Mouse (Mus musculus): ENCODE results near the gene Tvp23b.
A peak's percentile ranks its signal among the peaks of the same experiment; 100 is the strongest.

Tvp23b gene

DNA sequence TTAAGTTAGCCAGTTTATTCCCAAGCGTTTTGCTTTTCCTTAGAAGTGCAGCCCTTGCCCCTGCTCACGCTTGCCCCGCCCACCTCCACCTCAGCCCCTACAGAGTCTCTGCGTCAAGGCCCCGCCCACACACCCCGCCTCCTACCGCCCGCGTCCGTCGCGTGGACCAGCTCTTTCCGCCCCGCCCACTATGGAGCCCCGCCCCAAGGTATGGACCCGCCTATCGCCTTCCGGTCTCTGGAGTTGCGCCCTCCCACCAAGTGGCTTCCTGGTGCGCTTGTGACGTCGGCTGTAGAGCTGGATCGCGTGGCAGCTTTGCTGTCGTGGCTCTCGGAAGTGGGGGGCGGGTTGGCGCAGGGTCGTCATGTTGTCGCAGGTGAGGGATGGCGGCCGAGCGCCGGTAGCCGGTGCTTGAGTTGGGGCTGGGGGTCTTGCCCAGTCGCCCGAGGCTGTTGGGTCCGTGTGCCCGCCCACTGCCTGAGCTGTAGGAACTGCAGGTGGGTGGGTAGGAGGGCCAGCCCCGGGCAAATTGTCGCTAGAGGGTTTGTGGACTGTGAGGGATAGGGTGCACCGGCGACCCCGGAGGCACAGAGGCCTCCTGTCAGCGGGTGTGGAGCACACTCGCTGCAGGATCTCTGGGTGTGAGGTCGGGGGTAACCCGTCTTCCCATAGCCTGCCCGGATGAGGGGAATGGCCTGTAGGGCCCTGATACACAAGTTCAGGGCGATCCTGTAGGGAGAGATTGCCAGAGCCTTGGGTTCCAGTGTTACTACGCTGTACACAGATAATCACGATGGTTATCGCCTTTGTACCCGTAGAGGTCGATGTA lies at the start of gene Tvp23b:
Gene Tvp23b (plus strand): TSS at position 236 of the 829 bp plus-strand sequence.
- peak; percentile 97 for DNase-seq (ENCODE audit: low spot score)

DNA sequence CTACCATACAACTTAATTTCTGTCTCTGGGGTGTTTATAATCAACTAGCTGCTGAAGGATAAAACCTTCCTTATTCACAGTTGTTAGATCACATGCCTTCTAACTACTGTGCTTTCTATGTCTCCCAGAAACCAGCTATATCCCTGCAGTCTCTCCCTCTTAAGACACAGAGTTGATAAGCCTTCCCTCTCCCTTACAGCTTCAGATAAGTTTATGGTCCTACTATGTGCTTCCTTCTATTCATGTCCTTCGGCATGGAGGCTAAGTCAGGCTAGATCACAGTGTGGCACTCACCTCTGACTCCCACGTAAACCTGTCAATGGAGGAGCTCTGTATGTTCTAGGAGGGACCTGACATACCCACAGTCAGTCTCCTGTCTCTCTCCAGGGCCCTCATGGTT lies 48.9 kb upstream of the Tvp23b start:
- DNase-seq (ENCODE audit: low spot score) = no peak

DNA sequence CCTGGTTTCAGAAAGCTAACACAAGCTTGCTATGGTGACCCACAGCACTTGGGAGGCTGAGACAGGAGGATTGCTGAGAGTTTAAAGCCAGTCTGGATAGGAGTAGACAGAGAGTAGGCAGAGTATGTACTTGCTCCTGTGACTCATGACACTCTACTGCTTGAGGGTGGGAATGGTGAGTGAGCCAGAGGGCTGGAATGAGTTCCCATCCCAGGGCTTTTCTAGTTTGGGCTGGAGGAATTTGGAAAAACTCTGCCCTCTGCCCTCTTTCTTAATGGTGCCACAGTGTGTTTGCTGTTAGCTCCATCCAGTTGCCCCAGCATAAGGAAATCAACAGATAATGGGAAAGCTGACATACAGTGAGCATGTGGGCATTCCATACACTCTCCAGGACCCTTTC lies 47.3 kb upstream of the Tvp23b start:
- no peak for DNase-seq (ENCODE audit: low spot score)

DNA sequence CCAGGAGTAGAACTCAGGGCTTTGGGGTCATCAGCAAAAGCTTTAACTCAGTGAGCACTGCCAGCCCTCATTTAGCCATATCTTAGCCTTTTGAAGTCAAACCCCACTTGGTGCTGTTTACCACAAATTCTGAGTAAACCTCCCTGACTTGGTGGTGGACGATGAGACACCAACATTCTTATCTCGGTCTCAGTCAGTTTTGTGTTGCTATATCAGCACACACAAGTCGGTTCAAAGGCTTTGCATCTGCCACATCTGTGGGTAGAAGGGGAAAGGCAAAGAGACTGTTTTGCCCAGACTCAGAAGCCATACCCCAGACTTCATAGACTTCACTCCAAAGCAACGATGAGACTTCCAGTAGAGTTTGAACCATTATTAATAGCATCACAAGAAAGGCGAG lies 34.7 kb upstream of the Tvp23b start:
- no peak for DNase-seq (ENCODE audit: low spot score)

DNA sequence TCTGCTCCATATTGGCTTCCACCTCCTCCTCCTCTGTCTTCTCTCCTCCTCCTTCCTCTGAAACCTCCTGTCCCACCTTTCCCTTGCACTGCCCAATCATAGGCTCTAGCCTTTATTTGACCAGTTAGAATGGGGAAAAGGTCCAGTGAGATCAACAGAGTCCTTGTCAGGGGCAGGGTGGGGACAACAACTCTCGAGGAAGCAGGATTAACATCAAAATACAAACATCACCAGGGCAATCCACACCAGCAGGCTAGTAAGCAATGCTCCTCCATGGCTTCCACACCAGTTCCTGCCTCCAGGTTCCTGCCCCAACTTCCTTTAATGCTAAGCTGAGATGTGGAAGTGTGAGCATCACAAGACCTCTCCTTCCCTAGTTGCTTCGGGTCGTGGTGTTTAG lies 33.5 kb upstream of the Tvp23b start:
- DNase-seq (ENCODE audit: low spot score) = no peak

DNA sequence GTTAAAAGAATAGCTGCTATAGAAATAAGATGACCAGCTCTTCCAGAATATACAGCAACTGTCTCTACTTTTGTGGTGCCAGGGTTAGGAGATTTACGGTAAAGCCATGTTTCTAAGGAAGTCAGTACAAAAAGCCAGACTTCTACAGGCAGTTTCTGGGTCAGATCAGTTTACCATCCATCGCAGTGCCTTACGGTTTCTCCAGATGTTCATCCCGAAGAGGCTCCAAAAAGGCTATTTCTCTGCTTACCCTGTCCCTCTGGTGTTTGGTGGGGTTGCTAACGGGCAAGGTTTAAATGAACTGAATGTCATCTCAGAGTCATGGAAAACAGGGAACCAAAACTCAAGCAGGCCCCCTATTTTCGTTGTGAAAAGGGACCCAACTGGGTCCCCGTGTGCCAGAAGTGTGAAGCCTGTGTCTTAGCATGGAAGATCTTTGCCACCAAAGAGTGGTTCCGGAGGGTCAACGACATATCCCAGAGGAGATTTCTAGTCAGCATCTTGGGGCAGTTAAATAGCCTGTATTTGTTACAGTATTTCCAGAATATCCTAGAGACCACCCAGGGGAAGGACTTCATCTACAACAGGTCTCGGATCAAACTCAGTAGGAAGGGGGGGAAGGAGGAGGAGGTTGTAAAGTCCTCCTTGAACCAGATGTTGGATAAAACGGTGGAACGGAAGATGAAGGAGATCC lies 32.1 kb upstream of the Tvp23b start, which contains the start of gene Fbxw10:
Gene Fbxw10 (plus strand): TSS at position 109 of the 694 bp plus-strand sequence.
- peak; percentile 28 for DNase-seq (ENCODE audit: low spot score)

DNA sequence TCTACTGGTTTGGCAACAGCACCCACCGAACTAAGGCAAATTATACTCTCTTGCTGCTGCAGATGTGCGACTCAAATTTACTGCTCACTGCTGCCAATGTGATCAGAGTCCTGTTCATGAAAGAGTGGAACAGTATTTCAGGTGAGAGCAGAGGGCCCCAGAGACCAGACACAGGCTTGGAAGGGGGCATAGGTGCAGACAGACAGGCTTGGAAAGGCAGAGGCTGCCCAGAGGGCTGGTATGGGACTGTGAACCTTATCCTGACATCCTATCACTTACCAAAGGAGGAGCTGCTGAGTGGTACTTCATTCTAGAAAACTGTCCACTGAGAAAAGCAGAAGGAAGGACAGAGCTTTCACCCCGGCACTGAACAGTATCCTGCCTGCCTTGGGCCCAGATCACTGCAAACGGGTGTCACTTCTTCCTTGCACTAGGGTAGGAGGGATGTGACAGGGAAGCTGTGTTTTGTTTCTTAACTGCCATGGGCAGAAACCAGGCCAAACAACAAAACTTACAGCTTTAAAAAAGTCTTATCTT lies 31.5 kb upstream of the Tvp23b start:
- DNase-seq (ENCODE audit: low spot score) = no peak

DNA sequence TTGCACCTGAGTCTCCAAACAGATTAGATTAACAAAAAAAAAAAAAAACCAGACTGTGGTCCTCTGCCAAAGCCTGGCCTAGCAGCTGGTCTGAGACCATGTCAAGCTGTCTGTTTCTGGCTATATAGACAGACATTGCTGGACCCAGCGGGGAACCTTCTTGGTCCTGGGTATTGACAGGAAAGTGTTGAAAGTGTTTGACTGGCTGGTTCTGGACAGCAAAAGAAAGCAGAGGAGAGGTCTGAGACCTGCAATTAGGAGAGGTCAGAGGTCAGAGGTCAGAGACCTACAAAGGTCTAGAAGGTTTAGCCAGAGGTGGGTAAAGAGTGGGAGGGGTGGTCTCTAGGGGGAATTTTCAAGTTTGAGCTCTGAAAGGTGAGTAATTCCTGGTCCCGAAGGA lies 31.0 kb upstream of the Tvp23b start:
- DNase-seq (ENCODE audit: low spot score) = no peak

DNA sequence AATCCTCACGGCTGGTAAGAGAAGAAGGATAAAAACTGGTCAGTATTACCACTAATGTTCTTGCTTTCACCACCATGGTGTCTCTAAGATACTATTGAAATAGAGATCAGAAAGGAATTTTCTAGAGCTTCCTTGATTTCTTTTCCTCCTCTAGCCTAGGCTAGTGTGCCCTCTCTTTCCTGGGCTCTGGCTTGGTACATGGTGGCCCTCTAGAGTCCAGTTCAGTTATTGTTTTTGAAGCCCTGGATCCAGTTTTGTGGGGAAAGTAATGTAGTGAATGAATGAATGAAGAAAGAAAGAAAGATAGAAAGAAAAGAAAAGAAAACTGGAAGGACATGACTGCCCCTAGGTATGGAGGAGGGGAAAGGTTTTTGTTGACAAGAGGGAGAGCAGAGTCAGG lies 28.1 kb upstream of the Tvp23b start:
- peak; percentile 35 for DNase-seq (ENCODE audit: low spot score)

DNA sequence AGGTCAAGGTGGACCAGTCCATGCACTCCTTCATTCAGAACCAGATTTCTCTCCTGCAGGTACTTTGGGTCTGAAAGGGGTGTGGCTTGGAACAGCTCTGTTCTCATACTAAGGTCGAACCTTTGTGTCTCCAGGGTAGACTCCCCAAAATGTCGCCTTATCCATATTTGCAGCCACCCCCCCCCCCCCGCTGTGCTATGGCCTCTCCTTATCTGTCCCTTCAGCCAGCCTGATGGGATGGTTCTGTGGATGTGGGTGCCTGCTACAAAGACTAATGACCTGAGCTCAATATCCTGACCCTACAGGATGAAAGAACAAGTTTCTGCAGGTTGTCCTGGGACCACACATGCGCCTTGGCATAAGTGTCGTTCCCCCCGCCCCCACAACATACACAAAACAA lies 25.9 kb upstream of the Tvp23b start:
- no peak for DNase-seq (ENCODE audit: low spot score)

DNA sequence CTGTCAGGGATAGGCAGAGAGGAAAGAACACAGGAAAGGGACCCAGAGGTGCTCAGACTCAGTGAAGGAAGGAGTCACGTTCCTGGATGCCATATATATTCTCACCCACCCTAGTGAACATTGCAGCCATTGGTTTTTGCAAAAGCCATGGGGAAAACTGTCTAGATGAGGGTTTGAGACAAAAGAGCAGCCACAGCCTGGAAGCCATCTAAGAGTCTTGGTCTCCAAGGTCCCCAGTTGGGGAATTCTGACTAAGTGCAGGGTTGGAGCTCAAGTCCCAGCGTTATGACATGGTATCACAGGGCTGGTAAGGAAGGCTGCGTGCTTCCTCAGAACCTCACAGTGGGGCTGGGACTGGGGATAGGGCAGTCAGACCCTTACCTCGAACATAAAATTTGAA lies 13.7 kb upstream of the Tvp23b start:
- DNase-seq (ENCODE audit: low spot score) = no peak

DNA sequence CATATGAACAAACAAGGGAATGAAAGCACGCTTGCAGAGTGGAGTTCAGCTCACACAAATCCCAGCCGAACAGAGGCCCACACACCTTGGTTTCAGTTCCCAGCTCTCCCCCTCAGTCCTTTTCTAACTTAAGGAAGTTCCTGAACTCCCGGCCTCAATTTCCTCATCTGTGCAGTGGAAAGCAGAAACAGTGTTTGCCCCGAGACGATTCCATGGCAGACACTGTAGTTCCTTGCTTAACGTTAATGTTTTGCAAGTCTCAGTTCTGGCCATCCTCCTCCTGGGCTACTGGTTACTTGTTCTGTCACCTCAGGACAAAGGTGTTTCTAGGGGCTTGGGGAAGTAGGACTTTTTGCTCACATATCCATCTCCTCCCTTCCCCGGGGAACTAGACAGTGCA lies 12.6 kb upstream of the Tvp23b start:
- DNase-seq (ENCODE audit: low spot score) = no peak

DNA sequence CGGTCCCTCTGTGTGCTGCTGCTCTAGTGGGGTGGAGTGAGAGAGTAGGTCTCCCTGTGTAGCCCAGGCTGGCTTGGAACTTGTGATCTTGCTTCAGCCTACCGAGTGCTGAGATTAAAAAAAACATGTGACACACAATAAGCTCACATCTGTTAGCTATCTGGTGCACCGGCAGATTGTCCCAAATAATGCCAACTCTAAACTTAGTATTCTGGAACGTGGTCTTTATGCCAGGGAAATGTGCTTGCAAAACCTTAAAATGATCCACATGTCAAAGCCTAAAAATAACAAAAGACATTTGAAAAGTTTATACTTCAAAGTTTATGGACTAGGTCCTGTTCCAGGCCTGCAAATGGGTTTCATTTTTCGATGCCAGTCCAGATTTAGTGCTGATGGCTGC lies 10.1 kb upstream of the Tvp23b start:
- DNase-seq (ENCODE audit: low spot score) = peak; percentile 24

DNA sequence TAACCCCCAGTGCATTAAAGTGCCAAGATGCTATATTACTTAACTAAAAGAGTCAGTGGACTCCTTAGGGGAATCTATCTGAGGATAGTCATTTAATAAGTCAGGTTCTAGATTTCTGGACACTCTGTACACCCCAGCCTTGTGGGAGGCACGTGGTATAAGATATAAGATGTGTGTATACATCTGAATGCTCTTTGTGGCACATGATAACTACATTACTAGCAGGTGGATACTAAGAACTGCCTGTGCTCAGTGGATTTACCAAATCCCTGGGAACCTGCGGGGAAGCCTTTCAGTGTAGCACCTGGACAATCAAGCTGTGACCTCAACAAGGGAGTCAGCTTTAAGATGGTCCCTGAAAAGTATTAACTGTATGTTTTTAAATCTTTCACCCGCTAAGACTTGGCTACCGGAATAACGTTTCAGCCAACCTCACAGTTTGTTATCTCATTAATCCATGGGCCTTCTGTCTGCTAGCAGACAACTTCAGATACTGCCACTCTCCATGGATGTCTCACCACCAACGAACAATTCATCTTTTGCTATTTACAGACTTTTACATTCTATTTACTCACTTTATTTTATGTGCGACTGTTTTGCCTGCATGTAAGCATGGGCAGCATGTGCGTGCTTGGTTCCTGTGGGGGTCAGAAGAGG lies 9.4 kb upstream of the Tvp23b start:
- no peak for DNase-seq (ENCODE audit: low spot score)

DNA sequence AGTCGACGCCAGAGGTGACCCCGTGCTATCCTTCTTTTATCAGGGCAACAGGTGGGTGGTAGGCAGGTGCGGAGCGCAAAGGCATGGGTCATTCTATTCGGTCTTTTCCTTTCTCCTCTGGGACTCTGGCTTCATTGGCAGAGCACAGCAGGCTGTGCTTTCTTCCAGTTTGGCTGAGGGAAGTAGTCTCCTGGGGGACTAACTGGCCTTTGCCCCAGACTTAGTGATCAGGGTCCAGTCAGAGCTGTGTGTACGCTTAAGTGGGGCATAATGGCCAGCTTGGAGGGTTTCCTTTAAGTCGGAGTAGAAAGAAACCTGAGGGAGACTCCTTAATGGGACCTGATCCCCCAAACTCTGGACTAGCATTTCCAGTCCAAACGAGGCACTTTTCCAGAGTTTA lies 5.8 kb upstream of the Tvp23b start:
- no peak for DNase-seq (ENCODE audit: low spot score)

DNA sequence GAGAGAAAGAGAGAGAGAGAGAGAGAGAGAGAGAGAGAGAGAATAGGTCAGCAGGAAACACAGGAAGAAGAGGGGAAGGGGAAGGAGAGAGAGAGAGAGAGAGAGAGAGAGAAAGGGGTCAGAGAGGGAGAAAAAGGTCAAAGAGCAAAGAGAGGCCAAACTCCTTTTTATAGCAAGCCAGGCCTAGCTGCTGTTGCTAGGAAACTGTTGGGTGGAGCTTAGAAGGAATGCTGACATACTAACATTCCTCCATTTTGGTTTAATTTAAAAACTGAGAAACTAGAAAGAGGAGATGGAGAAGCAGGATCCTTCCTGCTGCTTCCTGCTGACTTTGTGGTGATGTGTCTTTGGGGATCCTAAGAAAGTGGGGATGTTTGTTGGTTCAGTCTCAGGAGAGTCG lies 3.6 kb upstream of the Tvp23b start:
- no peak for DNase-seq (ENCODE audit: low spot score)

DNA sequence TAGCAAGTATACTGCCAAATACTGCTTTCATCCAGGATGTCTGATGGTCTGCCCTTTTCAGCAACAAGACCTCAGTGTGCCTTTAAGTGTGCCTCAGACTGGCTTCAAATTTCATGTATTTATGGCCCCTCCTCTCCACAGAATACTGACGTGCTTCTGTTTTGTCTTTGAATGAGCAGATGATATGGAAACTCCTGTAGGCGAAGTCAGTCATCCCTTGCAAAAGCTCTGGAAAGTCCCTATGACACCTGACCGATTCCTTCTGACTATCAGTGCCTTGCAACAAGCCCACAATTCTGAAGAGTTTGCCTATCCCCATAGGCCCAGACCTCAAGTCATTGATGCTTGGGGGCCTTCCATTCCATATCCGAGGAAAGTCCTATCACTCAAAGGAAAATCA lies 2.8 kb upstream of the Tvp23b start:
- DNase-seq (ENCODE audit: low spot score) = no peak

DNA sequence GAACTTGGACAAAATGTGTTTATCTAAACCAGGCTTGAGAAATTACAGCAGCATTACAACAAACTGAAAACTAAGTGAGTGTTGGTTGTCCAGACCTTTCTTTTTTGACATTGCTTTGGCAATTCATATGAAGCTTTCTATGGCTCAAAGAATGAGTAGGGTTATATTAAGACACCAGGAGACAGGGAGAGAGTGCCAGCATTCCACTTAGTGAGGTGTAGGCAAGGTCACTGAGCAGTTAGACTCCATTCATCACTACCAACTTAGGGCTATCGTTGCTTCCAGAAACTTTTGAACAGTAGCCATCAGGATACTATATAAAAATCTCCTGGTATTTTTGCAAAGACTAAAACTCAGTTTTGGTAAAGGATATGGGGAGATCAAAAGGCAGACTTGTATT lies 1.9 kb upstream of the Tvp23b start:
- DNase-seq (ENCODE audit: low spot score) = no peak

DNA sequence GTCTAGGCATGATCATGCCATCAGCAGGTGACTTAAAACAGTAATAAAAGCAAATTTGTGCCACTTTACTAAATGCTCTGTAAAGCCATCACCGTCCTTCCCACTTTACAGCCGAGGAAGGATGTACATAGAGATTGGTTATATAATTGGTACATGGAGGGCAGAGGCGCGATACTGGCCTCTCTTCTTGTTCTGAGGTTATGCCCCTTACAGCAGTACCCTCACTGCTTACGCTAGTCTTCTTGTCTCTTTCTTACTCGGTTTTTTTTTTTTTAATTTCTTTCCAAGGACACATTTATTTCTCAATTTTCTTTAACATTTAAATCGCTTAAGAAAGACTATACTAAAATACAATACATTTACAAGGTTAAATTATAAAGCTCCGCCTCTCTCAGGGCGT lies 527 bp upstream of the Tvp23b start:
- DNase-seq (ENCODE audit: low spot score) = no peak

DNA sequence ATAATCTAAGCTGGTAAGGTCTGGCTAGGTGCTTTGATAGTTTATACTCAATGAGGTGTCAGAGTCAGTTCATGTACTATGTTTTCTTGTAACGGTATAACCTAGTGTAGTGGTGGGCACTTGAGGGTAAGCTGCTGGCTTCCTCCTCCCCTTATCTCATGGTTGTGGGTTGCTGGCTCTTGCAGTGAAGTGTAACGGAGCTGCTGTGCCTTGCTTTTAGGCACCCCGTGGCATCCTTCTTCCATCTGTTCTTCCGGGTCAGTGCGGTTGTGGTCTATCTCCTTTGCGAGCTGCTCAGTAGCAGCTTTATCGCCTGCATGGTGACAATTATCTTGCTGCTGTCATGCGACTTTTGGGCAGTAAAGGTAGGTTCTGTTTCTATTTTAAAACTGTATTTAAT lies 4.2 kb downstream of the Tvp23b start:
- no peak for DNase-seq (ENCODE audit: low spot score)

DNA sequence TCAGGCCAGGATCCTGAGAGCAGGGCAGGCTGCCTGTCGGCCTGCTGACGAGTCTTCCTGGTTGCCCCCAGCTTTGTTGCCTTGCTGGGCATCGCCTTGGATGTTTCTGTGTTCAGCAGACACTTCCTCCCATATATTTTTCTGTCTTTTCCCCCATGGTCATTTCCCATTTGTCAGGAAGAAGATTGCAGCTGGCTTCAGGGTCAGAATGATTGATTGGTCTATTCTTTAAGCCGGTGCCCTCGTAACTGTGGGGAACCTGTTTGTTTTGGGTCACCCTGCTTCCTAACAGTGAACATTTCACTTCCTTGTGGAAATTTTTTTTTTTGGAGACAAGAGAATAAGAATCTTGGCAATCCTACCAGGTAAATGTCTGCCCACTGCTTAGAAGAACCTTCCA lies 6.1 kb downstream of the Tvp23b start:
- DNase-seq (ENCODE audit: low spot score) = no peak

DNA sequence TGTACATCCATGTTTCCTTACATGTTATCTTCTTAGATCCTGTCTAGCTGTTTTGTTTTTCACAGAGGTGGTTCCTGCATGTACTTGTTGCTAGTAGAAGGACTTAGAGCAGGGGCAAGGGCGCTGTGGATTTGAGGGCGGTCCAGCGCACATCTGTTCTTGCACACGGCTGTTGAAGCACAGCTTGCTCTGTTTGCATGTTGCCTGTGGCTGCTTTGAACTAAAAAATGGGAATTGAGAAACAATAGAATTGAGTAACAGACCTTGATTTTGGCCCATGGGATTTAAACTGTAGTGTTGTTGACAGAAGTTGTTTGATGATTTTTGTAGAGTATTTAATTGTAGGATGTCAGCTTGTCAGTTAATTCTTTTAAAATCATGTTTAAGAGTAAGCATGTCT lies 11.5 kb downstream of the Tvp23b start:
- DNase-seq (ENCODE audit: low spot score) = no peak

DNA sequence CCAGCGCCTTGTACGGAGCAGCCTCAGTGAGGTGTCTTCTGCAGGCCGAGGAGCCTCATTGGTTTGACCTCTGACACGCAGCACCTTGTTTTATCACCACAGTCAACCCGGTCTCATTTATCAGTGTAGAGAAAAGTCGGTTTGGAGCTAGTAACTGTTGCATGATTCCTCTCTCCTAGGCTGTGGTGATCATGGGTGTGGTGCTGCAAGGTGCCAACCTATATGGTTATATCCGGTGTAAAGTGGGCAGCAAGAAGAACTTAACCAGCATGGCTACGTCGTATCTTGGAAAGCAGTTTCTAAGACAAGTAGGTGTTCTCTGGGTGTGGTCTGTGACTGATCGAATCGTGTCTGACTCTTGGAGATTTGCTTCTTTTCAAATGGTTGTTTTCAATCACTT lies 12.5 kb downstream of the Tvp23b start:
- DNase-seq (ENCODE audit: low spot score) = no peak
